Mouse (Mus musculus) urinary bladder, postnatal 25 days (tissue): ENCODE data around the gene Tm9sf2.

Source experiments
- DNase-seq: peaks from one replicate; pipeline ENCODE4 v3.0.0; 2022; ENCODE audit warnings: low spot score

Gene Tm9sf2

DNA sequence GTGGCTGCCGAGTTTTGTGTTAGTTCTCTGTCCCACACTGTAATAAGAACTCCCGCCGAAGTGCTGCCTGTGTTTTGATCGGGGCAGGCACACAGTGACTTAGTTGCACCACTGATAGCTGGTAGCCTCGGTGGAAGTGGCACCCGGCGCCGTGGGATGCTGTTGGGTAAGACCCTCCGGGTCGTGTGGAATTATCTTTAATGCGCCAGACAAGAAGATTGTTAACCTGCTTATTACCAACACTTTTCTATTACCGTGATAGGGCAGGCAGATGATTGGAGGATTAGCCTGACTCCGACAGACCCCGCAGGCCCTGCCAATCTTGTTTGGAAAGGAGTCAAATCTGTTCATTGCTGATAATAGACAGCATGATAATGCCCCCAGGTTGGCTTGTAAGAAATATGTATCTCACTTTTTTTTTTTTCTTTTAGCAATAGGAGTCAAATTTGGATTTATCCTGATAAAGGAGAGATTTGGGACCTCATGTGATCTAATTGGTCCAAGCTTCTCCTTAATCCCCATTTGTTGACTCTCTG lies 69.5 kb downstream of the Tm9sf2 start:
- no peak for DNase-seq

DNA sequence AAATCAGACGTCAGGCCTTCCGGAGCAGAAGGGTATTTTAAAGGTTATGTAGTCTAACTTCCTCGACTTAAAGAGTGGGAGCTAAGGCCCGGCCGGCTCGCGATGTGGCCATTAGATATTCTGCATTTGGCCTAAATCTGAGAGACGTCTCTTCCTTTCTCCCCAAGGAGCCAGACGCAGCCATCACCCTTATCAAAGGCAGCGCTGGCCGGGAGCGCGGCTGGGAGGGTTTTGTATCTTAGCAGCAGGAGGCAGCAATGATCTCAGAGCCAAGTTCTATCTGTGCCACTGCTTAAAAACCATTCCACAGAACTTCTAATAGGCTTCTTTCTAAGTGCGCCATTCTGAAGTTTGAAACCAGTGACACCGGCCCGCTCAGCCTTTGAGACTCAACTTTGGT lies 72.4 kb downstream of the Tm9sf2 start:
- no peak for DNase-seq

DNA sequence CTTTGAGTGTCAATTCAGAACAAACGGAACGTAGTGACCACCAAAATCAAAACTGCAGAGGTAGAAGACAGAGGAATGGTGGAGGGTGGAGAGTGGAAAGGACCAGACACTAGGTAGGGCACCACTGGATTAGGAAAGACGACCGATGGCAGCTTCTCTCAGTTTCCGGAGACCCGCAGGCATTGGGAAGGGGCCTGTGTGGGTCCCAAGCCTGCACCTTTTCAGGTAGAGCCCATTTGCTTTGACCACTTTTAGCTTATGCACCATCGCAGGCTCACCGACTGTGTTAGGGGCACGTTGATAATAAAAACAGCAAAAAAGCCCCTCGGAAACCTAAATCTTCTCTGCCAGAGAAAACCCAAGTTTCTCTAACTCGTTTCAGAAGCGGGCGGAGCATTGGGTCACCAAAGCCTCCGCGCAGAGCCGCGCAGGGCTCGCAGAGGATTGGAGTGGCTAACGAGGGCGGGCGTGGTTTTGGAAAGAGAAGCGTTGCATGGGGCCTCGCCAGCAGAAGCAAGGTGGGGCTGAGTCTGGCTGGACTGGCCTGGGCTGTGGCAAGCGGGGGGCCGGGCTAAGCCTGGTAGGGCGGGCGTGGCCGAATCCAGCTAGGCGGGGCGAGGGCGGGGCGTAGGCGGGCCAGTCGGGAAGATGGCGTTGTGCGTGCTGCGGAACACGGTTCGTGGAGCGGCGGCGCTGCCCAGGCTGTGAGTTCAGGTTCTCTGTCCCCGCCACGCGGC lies 74.4 kb downstream of the Tm9sf2 start, which contains the start of gene Clybl:
Gene Clybl (plus strand): TSS at position 627 of the 737 bp plus-strand sequence.
- peak; percentile 98 for DNase-seq

DNA sequence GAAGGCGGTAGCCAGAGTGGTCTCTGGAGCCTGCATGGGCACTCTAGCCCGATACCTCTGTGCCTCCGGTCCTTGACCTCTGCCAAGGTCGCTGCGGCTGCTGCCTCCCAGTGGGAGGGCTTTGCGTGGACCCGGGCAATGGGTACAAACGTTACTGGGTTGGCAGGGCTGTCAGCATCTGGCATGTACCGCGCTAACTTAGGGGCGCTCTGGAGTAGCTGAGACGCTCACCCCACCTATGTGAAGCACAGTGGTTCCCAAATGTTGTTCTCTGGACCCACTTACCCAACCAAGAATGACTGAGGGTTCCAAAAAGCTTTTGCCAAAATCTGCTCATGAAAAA lies 74.9 kb downstream of the Tm9sf2 start:
- no peak for DNase-seq

DNA sequence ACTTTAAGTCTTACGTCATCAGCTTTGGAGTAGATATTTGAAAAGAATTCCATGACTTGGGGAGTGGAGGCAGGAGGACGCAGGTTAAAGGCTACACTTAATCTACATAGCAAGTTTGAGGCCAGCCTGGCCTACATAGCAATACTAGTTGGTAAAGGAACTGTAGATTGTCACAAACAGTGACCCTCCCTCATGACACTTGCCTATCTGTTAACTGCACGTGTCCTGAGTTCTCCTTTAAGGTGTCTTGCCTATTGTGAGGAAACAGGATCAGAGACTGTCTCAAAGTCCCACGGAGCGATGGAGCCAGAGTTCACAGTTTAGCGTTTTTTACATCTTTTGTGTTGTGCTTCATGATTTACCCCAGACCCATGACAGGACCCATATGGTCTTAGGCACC lies 75.4 kb downstream of the Tm9sf2 start:
- no peak for DNase-seq

DNA sequence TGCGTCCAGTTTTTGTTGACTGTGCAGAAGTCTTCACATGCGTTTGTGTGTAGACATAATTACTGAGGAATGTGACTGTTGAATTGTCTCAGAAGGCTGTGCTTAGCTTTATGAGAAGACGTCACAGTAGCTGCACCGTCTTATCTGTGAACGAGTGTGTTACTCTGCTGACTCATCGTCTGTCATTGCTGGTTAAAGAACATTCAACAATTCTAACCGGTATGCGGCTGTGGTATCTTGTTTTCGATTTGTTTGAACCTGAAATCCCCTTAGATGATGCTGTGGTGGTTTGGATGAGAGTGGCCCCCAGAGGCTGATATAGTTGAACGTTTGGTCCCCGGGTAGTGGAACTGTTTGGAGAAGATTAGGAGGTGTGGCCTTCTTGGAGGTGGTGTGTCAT lies 77.1 kb downstream of the Tm9sf2 start:
- no peak for DNase-seq

DNA sequence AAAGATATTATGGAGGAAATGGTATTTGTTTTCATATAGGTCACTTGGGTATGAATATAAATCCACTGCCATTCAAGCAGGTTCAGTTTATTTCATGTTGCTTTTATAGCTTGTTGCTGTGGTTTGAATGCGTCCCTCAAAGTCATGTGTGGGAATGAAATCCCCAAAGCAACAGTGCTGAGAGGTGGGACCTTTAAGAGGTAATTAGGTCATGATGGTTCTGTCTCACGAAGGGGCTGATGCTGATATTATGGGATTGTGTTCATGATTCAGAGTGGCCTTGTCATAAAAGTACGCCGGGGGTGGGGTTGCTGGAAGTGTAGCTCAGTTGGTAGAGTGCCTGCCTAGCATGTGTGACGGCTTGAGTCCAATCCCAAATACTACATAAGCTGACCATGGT lies 81.4 kb downstream of the Tm9sf2 start:
- DNase-seq, result no peak

DNA sequence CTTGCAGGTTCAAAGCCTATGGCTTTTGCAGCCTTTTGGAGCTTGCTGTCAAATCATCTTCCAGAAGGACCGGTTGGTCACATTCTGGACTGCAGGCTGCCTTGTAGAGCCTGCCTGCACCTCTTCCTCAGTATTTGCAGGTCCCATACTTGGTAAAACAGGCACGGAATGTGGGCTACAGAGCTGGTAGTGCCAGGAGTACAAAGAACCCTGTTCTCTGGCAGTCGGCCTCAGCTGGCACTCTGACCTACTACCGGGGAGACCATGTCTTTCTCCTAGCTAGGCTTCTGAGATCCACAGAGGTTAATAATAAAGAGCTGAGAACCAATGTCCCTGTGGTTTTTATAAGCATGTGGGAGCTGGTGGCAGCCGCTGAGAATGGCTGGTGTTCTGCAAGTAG lies 83.1 kb downstream of the Tm9sf2 start:
- DNase-seq, result no peak

DNA sequence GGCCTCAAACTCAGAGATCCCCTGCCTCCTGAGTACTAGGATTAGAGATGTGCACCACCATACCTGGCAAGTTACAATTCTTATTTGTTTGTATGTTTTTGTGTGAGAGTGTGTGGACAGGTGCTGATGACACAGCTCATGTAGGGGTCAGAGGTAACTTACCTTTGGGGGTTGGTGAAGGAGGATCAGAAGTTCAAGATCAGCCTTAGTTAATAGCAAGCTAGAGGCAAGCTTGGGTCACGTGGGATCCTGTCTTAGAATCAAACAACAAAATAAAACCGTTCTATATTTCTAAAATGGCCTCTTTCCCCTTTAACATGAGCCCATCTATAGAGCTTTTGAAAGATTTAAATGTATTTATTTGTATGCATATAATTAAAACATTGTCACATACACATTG lies 83.7 kb downstream of the Tm9sf2 start:
- no peak for DNase-seq

DNA sequence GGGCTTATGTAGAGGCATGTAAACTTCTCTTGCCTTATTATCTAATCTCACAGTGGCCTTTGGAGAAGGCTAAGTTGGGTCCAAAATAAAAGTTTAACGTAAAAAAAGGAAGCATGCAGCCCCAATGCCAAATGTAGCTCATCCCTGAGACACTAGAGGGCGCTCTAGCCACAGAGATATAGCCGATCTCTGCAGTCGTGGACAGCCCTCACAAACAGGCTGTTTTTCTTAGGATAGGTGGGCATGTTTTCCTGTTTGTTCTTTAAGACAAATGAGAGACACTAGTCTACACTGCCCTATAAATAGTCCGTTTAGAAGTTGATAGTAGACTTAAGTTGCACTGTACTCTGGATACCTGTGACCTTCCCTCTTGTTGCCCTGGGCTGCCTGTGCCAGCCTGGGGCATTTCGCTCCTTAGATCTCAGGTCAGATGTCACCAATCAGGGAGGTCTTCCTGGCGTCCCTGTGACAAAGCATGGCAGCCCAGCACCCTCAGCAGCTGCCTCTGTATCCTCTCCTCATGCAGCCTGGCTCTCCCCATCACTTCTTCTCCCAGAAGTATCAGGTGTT lies 84.2 kb downstream of the Tm9sf2 start:
- peak; percentile 55 for DNase-seq

DNA sequence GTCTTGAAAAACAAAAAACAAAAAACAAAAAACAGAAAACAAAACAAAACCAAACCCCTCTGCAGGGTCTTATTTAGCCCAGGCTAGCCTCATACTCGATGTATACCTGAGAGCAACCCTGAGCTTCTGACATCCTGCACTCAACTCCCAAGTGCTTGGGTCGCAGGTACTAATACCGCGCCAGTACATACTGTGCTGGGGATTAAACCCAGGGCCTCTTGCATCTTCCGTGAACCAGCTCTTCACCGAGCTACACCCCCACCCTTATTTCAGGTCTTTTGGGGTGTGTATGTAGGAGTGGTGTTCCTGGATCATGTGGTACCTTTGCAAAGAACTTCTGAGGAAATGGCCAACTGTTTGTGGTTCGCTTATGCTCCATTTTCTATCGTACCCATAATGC lies 87.8 kb downstream of the Tm9sf2 start:
- no peak for DNase-seq

DNA sequence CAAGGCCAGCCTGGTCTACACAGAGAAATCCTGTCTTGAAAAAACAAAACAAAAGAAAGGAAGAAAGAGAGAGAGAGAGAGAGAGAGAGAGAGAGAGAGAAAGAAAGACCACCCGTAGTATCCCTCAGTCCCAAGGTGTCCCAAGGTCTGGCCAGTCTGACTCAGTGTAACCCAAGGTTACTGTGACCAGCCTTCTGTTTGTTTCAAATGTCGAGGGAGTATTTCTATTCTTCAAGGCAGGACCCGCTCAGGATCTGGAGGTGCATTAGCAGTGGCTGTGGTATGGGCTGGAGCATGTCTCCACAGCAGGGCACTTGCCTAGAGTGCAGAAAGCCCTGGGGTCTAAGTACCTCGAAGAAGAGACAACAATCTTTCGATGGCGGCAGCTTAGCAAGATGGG lies 90.0 kb downstream of the Tm9sf2 start:
- no peak for DNase-seq

DNA sequence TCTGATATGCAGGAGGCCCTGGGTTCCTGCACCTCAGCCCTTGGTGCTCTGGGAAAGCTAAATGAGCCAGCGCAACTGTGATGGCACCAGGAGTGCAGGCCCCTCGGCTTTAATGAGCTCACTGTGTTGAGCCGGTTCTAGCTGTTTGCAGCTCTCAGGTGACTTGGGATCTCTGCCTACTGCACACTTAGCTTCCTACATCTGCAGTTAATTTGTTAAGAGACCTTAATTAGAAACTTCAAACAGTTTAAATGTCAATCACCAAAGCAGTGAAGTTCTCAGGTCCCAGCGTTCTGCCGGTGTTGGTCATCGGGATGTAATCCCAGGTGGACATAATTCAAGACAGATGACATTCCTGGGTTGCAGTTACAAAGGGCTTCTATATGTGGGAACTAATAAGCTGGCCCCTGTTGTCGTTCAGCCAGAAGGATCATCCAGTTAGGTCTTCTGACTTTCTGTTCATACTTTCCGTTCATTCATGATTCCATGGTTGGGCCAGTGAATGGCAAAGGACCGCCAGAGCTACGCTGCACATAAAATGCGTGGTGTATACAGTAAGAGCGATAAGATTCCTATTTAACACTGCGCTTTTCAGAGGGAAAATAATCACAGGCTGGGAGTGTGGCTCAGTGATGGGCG lies 93.5 kb downstream of the Tm9sf2 start:
- no peak for DNase-seq

DNA sequence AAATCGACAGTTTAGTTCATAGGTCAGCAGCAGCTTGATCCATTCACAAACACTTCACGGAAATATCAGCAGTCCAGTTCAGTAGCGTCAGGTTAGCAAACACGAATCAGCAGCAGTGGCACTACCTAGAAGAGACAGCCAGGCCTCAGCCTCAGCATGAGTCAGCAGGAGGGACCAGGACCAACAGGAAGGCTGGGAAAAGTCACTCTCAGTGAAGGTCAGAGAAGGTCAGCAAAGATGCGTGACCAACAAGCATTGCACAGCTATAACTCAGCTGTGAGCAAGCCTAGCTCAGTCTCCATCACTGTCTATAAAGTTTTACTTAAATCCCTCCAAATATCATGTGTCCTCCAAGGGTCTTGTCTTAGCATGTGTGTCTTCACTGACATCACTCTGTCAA lies 102.3 kb downstream of the Tm9sf2 start:
- no peak for DNase-seq
